10 mouse cellular contexts compared by ENCODE assay signal in the genomic region with DNA sequence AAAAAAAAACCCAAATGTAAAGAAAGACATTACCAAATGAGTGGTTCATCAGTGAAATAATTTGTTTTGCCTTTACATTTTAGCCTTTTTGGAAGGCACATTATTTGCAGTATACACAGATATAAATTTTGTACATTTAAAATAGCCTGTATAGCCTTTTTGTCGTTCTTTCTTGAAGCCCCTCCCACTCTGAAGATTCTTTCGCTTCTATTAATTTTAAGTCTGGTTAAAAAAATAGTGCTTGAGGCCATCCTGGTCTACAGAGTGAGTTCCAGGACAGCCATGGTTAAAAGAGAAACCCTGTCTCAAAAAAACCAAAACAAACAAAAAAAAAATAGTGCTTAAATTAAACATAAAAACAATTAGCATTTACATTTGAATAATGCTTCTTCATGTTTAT. TPM values are rescaled to one million over a fixed set of nuclear protein-coding genes. Genes with fewer than 3 reads are reported as not detected.
DNase-seq lines count a peak whose midpoint lies in the region; ATAC-seq lines count a peak whose summit lies in the region.
"Had no signal": no experiment of that assay in that cellular context is flagged by ENCODE, and none has a peak within 500 bp of the region (broad histone marks: within the 10 kb centered on the region; RNA-seq: fewer than 3 reads in every experiment).

No protein-coding gene starts in this region.

- H3K4me1 ChIP-seq in hindbrain, embryonic 12.5 days, result peaks cover 11% of the 10 kb centered on the region; the same call in 1 of the 2 replicates
- peaks cover 5% of the 10 kb centered on the region; the same call in 1 of the 2 replicates for H3K4me1 ChIP-seq in midbrain, embryonic 13.5 days (replicated peaks)

- H3K9me3 ChIP-seq in hindbrain, embryonic 12.5 days (replicated peaks), result no peaks in the 10 kb centered on the region
- H3K9me3 ChIP-seq in midbrain, embryonic 13.5 days, result no peaks in the 10 kb centered on the region

- peak overlapping the region; percentile 97; the same call in 1 of the 2 replicates for H3K27ac ChIP-seq in hindbrain, embryonic 12.5 days
- peak overlapping the region; percentile 98 for H3K27ac ChIP-seq in midbrain, embryonic 13.5 days

- 38% methylated on average over 2 of the region's 2 CpGs for WGBS in hindbrain, embryonic 12.5 days
- WGBS in midbrain, embryonic 13.5 days, result 24% methylated on average over 2 of the region's 2 CpGs

- peak; percentile 14 for DNase-seq in kidney, adult 9 months
- DNase-seq in kidney, adult 8-10 months, result no peak
- DNase-seq in MEL-GATA-1-ER (ENCODE audit: extremely low read depth, low read depth), result peak; percentile 63
- no peak for DNase-seq in left cerebral cortex, adult 11 months (ENCODE audit: low spot score)
- DNase-seq in gastrocnemius, postnatal 36 days, result no peak
- DNase-seq in right cerebral cortex, postnatal 14 days, result no peak
- DNase-seq: adrenal gland, postnatal 10 days had no signal

- H3K36me3 ChIP-seq in hindbrain, embryonic 12.5 days, result no peaks in the 10 kb centered on the region
- no peaks in the 10 kb centered on the region for H3K36me3 ChIP-seq in midbrain, embryonic 13.5 days

- H3K4me3 ChIP-seq in hindbrain, embryonic 12.5 days, result peak overlapping the region; percentile 70
- H3K4me3 ChIP-seq in midbrain, embryonic 13.5 days (replicated peaks), result peak overlapping the region; percentile 68

- H3K27me3 ChIP-seq in hindbrain, embryonic 12.5 days, result no peaks in the 10 kb centered on the region
- H3K27me3 ChIP-seq in midbrain, embryonic 13.5 days, result no peaks in the 10 kb centered on the region

- ATAC-seq in hindbrain, embryonic 12.5 days (ENCODE audit: low FRiP score), result no peak
- ATAC-seq in midbrain, embryonic 13.5 days, result no peak

- intact Hi-C loops in gastrocnemius, postnatal 36 days (cut with DNase I), result loop anchor here (5.0 kb wide), 1 partner anchor 93 kb away; no protein-coding TSS in a partner anchor

- peak overlapping the region; percentile 70 for H3K4me2 ChIP-seq in hindbrain, embryonic 12.5 days (replicated peaks)
- peak overlapping the region; percentile 65 for H3K4me2 ChIP-seq in midbrain, embryonic 13.5 days (replicated peaks)

- no peak overlapping the region for H3K9ac ChIP-seq in hindbrain, embryonic 12.5 days
- H3K9ac ChIP-seq in midbrain, embryonic 13.5 days (replicated peaks), result peak overlapping the region; percentile 78; the same call in 1 of the 2 replicates

RNA-seq across cellular contexts. Expression of a gene that starts 14.8 kb away (rescaled TPM):
- polyA plus RNA-seq in hindbrain, embryonic 12.5 days (2016; fragmentation: Nextera tagmentation; extraction: Ambion mirVana), result 0.14 TPM in 1 of 2 replicates, not detected in the other
- 0.10 and 0.11 TPM in 2 replicates for polyA plus RNA-seq in midbrain, embryonic 13.5 days (2015; fragmentation: Nextera tagmentation; extraction: Ambion mirVana)
- under 1 TPM in 1 of 2 experiments, not detected in 1; 0.13 TPM for total RNA-seq in gastrocnemius, postnatal 36 days (2021)
- total RNA-seq: adrenal gland, postnatal 10 days had no signal
- polyA plus RNA-seq: large intestine, adult 2 months had no signal

RNA-seq across cellular contexts. Expression of a gene that starts 32.0 kb away (rescaled TPM):
- 27.1 and 27.9 TPM in 2 replicates for polyA plus RNA-seq in hindbrain, embryonic 12.5 days (2016; fragmentation: Nextera tagmentation; extraction: Ambion mirVana)
- 23.4 and 23.5 TPM in 2 replicates for polyA plus RNA-seq in midbrain, embryonic 13.5 days (2015; fragmentation: Nextera tagmentation; extraction: Ambion mirVana)
- 10 to 100 TPM; 26.8 to 31.2 TPM for total RNA-seq in gastrocnemius, postnatal 36 days (2021)

Comparison
In these comparisons a context has a peak if more than half of its experiments do, and no peak if none do; other contexts are left out.
1. DNase-seq: peak in kidney, adult 9 months (single experiment) and MEL-GATA-1-ER (single experiment); none in kidney, adult 8-10 months (0 of 2), left cerebral cortex, adult 11 months (single experiment), gastrocnemius, postnatal 36 days (0 of 2) and right cerebral cortex, postnatal 14 days (single experiment).